Mouse (Mus musculus) midbrain, embryonic 13.5 days (tissue): ENCODE data around the gene Gcnt1. TPM values are rescaled to one million over a fixed set of nuclear protein-coding genes. Genes with fewer than 3 reads are reported as not detected.

ENCODE experiments used
- ATAC-seq: fragments of 200-750 bp; cut with Nextera tagmentation; 2 replicates; pipeline ENCODE4 v1.8.0; 2017; ENCODE audit warnings: mild to moderate bottlenecking, moderate TSS enrichment, moderate library complexity
- H3K27ac ChIP-seq: fragments of 300-500 bp; sonication (generic); 2 replicates; pipeline ENCODE4 v1.5.1; 2015; ENCODE audit warnings: inconsistent platforms, mild to moderate bottlenecking, moderate library complexity
- H3K27me3 ChIP-seq: fragments of 300-500 bp; sonication (generic); 2 replicates; pipeline ENCODE4 v1.6.1; 2015; ENCODE audit warnings: mild to moderate bottlenecking, inconsistent platforms
- H3K36me3 ChIP-seq: fragments of 300-500 bp; sonication (generic); 2 replicates; pipeline ENCODE4 v1.6.1; 2015; ENCODE audit warnings: mild to moderate bottlenecking, inconsistent platforms
- H3K4me1 ChIP-seq: fragments of 300-500 bp; sonication (generic); replicated peaks from 2 replicates; pipeline ENCODE4 v1.6.1; 2015; ENCODE audit warnings: inconsistent platforms
- H3K4me2 ChIP-seq: fragments of 300-500 bp; sonication (generic); replicated peaks from 2 replicates; pipeline ENCODE4 v1.6.1; 2015; ENCODE audit warnings: moderate library complexity, mild to moderate bottlenecking, inconsistent platforms
- H3K4me3 ChIP-seq: fragments of 300-500 bp; sonication (generic); replicated peaks from 2 replicates; pipeline ENCODE4 v1.5.1; 2015; ENCODE audit warnings: mild to moderate bottlenecking, inconsistent platforms
- H3K9ac ChIP-seq: fragments of 300-500 bp; sonication (generic); replicated peaks from 2 replicates; pipeline ENCODE4 v1.6.1; 2015; ENCODE audit warnings: mild to moderate bottlenecking, inconsistent platforms
- H3K9me3 ChIP-seq: fragments of 300-500 bp; sonication (generic); 2 replicates; pipeline ENCODE4 v1.6.1; 2016; ENCODE audit warnings: mild to moderate bottlenecking, inconsistent platforms
- WGBS: fragments of 180-500 bp; shearing (Covaris S2); methylation state at CpG from one replicate; pipeline ENCODE4 v1.1.7; 2015; 5-methylcytosine and 5-hydroxymethylcytosine counted together
- polyA plus RNA-seq: library from polyadenylated mRNA; unstranded; fragments of >200 nt; fragmentation: Nextera tagmentation; extraction: Ambion mirVana; gene quantifications from 2 replicates; pipeline ENCODE4 v1.2.1, GENCODE M21; 2015

Gcnt1 gene
- 0.48 and 0.52 TPM in 2 replicates for polyA plus RNA-seq

DNA sequence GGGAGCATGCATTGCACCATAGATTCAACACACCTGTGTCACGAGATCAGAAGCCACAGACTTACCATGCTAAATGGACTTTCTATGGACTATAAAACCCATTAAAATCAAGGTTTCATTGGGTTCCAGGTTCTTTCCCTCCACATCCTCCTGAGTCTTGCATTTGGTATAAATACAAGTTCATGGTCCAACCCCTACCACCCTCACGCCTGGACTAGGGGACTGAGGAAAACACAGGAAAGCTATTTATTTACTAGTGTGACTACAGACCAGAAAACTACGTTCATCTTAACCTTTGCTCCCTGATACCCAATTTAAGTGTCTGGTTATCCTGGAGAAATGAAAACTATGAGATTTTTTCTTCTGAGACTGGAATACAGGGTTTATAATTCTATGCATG, at the start of gene Gcnt1:
TSS of gene Gcnt1 (minus strand) at position 144 of the 400 bp plus-strand sequence.
- no peak within 1 kb of the TSS for H3K27ac ChIP-seq
- 89% methylated on average over 3 of the region's 3 CpGs for WGBS
- no peaks in the 10 kb centered on the region for H3K4me1 ChIP-seq
- ATAC-seq = no peak
- H3K9me3 ChIP-seq = no peaks in the 10 kb centered on the region
- no peak within 1 kb of the TSS for H3K9ac ChIP-seq
- no peaks in the 10 kb centered on the region for H3K27me3 ChIP-seq
- no peak within 1 kb of the TSS for H3K4me3 ChIP-seq
- H3K36me3 ChIP-seq = no peaks in the 10 kb centered on the region
- no peak within 1 kb of the TSS for H3K4me2 ChIP-seq

DNA sequence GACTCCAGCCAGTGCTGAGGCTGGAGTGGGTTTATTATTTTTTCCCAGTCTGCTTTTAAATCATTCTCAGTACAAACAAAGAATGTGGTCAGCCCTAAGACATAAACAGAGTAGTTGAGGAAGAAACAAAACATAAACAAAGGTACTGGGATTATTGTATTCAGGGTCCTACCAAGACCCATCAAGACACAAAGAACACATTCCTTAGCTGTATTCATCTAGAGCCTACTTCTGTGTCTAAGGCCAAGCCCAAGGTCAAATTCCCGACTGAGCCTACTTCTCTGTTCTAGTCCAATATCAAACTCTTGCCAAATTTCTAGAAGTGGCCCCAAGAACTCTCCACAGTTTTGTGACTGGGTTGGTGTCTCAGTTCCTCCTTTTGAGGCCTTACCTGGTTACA, 45.2 kb upstream of the Gcnt1 start:
- H3K9me3 ChIP-seq = no peaks in the 10 kb centered on the region
- WGBS = 69% methylated on average over 1 of the region's 1 CpGs
- no peaks in the 10 kb centered on the region for H3K4me1 ChIP-seq
- H3K27me3 ChIP-seq = no peaks in the 10 kb centered on the region
- H3K4me2 ChIP-seq = no peak overlapping the region
- no peak overlapping the region for H3K27ac ChIP-seq
- H3K36me3 ChIP-seq = no peaks in the 10 kb centered on the region
- ATAC-seq = no peak
- H3K4me3 ChIP-seq = no peak overlapping the region
- H3K9ac ChIP-seq = no peak overlapping the region

DNA sequence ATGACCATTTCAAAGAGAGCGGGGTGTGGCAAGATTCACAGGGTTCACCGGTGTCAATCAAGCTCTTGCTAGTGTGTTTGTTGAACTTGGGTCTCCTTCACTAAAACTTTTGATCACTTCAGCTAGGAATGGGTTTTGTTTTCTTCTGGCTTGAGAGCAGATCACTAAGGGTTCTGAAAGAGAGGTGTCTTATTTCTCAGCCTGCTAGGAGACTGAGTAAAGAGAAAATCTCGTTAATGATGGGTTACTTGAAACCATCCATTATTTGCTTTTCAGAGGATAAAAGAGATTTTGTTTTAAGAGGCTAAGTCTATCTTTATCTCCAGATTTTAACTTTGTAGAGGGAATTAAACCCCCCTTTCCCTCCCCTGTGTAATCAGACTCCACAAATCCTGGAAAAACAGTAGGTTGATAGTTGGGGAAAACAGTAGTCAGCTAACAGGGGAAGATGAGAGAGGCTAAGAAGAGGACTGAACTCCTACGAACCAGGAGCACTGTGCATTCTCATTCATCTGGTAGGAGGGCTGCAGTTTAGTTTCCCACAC, 40.3 kb upstream of the Gcnt1 start:
- H3K27ac ChIP-seq = no peak overlapping the region
- no peak overlapping the region for H3K4me3 ChIP-seq
- no peaks in the 10 kb centered on the region for H3K9me3 ChIP-seq
- no peaks in the 10 kb centered on the region for H3K27me3 ChIP-seq
- WGBS = 51% methylated on average over 4 of the region's 4 CpGs
- no peaks in the 10 kb centered on the region for H3K4me1 ChIP-seq
- no peak overlapping the region for H3K9ac ChIP-seq
- ATAC-seq = no peak
- no peaks in the 10 kb centered on the region for H3K36me3 ChIP-seq
- no peak overlapping the region for H3K4me2 ChIP-seq

DNA sequence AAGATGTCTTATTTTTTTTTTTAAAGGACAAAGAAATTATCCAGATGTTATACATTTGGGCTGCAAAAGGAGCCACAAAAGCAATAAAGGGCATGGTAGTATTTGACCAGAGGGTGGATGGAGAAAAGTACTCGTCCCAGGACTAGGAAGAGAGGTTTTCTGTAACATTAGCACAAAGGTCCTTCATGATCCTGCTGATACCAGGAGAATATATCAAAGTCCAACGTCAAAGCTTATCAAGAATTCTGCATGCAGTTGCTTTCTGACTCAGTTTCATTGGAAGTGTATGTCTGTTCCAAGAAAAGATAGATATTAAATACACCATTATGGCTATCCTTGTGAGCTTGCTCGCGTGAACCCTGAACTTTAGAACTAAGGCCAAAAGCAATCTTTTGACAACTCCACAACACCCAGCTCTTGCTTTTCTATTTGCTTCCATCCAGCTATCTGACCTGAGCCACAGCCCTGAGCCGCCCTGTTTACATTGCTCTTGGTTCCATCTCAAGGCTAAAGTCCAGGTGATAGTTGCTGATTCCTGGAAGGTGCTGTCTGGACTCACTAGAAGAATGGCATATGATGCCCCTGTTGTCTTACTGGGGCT, 37.9 kb upstream of the Gcnt1 start:
- no peak for ATAC-seq
- WGBS = 92% methylated on average over 5 of the region's 5 CpGs
- H3K27me3 ChIP-seq = no peaks in the 10 kb centered on the region
- H3K4me2 ChIP-seq = no peak overlapping the region
- no peaks in the 10 kb centered on the region for H3K36me3 ChIP-seq
- H3K4me3 ChIP-seq = no peak overlapping the region
- no peaks in the 10 kb centered on the region for H3K9me3 ChIP-seq
- H3K4me1 ChIP-seq = no peaks in the 10 kb centered on the region
- H3K27ac ChIP-seq = no peak overlapping the region
- H3K9ac ChIP-seq = no peak overlapping the region

DNA sequence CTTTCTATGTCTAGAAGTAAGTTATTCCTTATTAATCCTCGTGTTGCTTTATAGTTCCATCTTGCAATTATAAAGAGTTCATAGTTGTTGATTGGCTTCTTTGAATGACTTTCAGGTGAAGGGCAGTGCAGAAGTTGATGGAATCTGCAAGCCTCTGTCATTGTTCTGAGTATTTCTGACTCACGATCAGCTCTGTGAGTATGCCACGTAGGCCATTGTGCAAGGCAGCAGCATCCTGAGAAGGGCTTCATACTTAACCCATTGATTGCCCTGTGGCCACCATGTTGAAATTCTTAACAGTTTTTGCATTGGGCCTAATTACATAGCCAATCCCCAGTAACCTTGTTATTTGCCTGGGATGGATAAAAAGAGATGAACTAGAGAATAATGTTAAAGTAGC, 36.7 kb upstream of the Gcnt1 start:
- Histone ChIP-seq H3K4me1 (no peaks in the 10 kb centered on the region), H3K36me3 (no peaks in the 10 kb centered on the region), H3K9me3 (no peaks in the 10 kb centered on the region), H3K4me3 (no peak overlapping the region), H3K27ac (no peak overlapping the region), H3K4me2 (no peak overlapping the region), H3K27me3 (no peaks in the 10 kb centered on the region), H3K9ac (no peak overlapping the region)
- WGBS = 59% methylated on average over 3 of the region's 3 CpGs
- ATAC-seq = no peak

DNA sequence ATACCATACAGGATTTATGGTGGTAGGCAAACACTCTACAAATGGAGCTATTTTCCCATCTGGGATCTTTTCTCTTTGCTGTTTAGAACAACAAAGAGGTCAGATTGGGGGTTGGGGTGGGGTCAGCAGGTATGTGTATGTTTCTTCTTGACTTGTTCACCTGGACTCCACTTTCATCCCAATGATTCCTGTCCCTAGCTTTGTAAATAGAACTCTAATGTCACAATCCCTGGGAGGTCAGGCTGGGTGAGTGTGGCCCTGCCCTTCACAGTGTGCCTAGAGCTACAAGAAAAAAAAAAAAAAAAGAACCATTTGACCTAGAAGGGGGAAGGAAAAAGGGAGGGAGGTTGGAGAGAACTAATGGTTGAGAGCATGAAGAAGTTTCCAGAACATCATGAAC, 35.9 kb upstream of the Gcnt1 start:
- Histone ChIP-seq H3K9me3 (no peaks in the 10 kb centered on the region), H3K4me2 (no peak overlapping the region), H3K27me3 (no peaks in the 10 kb centered on the region), H3K4me1 (no peaks in the 10 kb centered on the region), H3K4me3 (no peak overlapping the region), H3K27ac (no peak overlapping the region), H3K9ac (no peak overlapping the region), H3K36me3 (no peaks in the 10 kb centered on the region)
- no peak for ATAC-seq

DNA sequence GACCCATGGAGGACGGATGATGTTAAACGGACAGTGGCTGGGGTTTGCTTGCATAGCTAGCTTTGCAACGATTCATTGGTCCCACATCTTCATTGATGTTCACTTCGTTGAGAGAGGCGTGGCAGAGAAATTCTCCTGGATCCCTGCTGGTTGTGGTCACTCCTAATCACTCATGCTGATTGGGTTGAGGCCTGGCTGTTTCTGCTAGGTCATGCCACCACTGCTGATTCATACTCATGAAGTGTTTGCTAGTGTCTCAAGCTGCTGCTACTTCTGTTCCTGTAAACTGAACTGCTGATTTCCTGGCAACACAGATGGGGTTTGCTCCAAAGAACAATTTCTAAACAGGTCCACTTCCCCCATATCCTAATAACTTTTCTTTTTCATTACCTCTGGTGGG, 34.2 kb upstream of the Gcnt1 start:
- no peaks in the 10 kb centered on the region for H3K36me3 ChIP-seq

DNA sequence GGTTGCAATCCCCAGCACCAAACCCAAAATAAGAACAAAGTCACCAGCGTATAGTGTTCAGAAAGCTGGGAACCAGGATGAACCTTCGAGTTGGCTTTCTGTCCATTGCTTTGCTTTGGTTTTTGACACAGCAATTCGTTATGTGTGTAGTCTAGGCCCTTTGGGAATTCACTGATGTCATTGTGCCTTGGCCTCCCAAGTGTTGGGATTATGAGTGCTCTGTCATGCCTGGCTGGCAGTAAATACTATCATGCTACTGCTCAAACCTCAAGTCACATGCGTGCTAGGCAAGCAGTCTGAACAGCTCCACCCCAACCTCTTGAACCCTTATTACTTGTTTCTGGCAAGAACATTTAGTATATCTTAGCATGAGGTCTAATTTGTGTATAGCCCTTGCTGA, 30.5 kb upstream of the Gcnt1 start:
- ATAC-seq = no peak
- H3K27ac ChIP-seq = no peak overlapping the region
- no peaks in the 10 kb centered on the region for H3K27me3 ChIP-seq
- no peak overlapping the region for H3K4me2 ChIP-seq
- peaks cover 26% of the 10 kb centered on the region for H3K36me3 ChIP-seq
- H3K4me1 ChIP-seq = no peaks in the 10 kb centered on the region
- H3K9ac ChIP-seq = no peak overlapping the region
- 91% methylated on average over 4 of the region's 4 CpGs for WGBS
- no peak overlapping the region for H3K4me3 ChIP-seq
- no peaks in the 10 kb centered on the region for H3K9me3 ChIP-seq

More for the DNA sequence above, 34.2 kb upstream of the Gcnt1 start:
- no peaks in the 10 kb centered on the region for H3K4me1 ChIP-seq
- ATAC-seq = no peak
- H3K9me3 ChIP-seq = no peaks in the 10 kb centered on the region
- WGBS = 88% methylated on average over 5 of the region's 5 CpGs
- H3K27me3 ChIP-seq = no peaks in the 10 kb centered on the region
- H3K27ac ChIP-seq = no peak overlapping the region
- no peak overlapping the region for H3K9ac ChIP-seq
- H3K4me2 ChIP-seq = no peak overlapping the region
- H3K4me3 ChIP-seq = no peak overlapping the region

DNA sequence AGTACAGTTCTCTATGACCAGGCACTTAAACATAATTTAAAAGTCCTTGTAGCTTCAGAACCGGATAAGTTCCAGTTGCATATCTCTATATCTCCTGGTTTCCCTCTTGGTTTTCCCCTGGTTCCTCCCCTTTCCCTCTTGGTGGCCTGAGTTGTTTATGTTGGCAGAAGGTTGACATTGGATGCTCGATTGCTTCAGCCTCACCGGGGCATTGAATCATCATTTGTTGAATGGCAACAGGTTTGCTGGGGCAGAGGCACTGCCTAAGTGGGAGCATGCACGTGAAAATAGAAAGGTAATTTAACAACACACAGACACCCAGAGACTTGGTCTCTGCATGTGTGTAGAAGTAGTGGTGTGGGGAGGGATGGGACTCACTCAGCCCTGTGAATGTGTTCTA, 27.9 kb upstream of the Gcnt1 start:
- no peaks in the 10 kb centered on the region for H3K4me1 ChIP-seq
- 93% methylated on average over 4 of the region's 4 CpGs for WGBS
- H3K27me3 ChIP-seq = no peaks in the 10 kb centered on the region
- no peak overlapping the region for H3K4me3 ChIP-seq
- H3K4me2 ChIP-seq = no peak overlapping the region
- H3K27ac ChIP-seq = no peak overlapping the region
- H3K36me3 ChIP-seq = peaks cover 29% of the 10 kb centered on the region
- no peak overlapping the region for H3K9ac ChIP-seq
- no peaks in the 10 kb centered on the region for H3K9me3 ChIP-seq
- no peak for ATAC-seq

DNA sequence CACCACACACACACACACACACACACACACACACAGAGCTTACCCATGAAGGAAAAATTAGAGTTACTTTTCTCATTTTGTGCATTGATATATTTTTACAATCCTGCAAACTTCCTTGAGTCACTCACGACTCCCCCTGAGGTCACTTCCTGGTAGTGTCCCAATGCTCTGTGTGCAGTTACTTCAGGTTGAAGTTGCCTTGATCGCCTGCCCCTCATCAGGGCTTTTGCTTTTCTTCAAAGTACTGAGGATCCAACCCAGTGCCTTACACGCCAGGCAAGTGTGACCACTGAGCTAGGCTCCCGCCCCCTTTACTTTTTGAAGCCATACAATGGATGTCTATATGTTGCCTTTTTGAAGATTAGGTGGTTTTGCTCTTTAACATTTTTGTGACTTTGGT, 27.3 kb upstream of the Gcnt1 start:
- no peaks in the 10 kb centered on the region for H3K9me3 ChIP-seq
- WGBS = 89% methylated on average over 4 of the region's 4 CpGs
- H3K27ac ChIP-seq = no peak overlapping the region
- H3K36me3 ChIP-seq = peaks cover 29% of the 10 kb centered on the region
- ATAC-seq = no peak
- H3K27me3 ChIP-seq = no peaks in the 10 kb centered on the region
- peaks cover 3% of the 10 kb centered on the region for H3K4me1 ChIP-seq
- H3K9ac ChIP-seq = no peak overlapping the region
- no peak overlapping the region for H3K4me3 ChIP-seq
- no peak overlapping the region for H3K4me2 ChIP-seq

DNA sequence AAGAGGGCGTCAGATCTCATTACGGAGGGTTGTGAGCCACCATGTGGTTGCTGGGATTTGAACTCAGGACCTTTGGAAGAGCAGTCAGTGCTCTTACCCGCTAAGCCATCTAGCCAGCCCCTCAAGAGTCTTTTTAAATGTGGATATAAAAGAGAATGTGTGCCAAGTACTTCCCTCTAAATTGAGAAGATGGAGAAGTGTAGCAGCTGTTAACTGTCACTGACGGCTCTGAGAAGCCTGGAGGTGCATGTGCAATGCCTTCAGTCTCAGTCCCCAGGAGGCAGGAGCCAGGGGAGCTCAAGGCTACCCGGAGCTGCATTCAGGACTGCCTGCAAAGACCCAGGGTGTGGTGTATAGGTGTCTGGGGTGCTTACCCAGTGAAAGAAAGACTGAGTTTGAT, 25.3 kb upstream of the Gcnt1 start:
- peaks cover 3% of the 10 kb centered on the region for H3K27me3 ChIP-seq
- H3K4me1 ChIP-seq = peaks cover 9% of the 10 kb centered on the region
- WGBS = 82% methylated on average over 5 of the region's 5 CpGs
- ATAC-seq = no peak
- no peak overlapping the region for H3K9ac ChIP-seq
- peaks cover 29% of the 10 kb centered on the region for H3K36me3 ChIP-seq
- no peak overlapping the region for H3K4me2 ChIP-seq
- H3K4me3 ChIP-seq = no peak overlapping the region
- H3K27ac ChIP-seq = no peak overlapping the region
- no peaks in the 10 kb centered on the region for H3K9me3 ChIP-seq

DNA sequence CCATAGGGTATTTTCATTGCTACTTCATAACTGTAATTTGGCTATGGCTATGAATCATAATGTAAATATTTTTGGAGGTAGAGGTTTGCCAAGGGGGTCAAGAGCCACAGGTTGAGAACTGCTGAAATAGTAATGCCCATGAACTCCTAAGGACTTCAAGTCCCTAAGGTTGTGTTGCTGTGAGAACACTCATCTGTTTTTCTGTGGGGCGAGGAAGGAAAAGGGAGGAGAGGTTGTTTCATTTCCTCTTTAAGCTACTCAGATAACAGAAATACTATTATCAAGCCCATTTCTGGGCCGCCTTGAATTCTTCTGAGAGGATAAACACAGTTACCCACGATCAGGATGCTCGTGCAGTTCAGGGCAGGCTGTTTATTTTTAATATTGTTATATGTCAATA, 24.2 kb upstream of the Gcnt1 start:
- H3K4me1 ChIP-seq = peaks cover 9% of the 10 kb centered on the region
- no peak overlapping the region for H3K27ac ChIP-seq
- no peak overlapping the region for H3K4me2 ChIP-seq
- H3K4me3 ChIP-seq = no peak overlapping the region
- no peak overlapping the region for H3K9ac ChIP-seq
- no peak for ATAC-seq
- H3K36me3 ChIP-seq = peaks cover 29% of the 10 kb centered on the region
- WGBS = 95% methylated on average over 4 of the region's 4 CpGs
- H3K9me3 ChIP-seq = no peaks in the 10 kb centered on the region
- H3K27me3 ChIP-seq = peaks cover 14% of the 10 kb centered on the region
